Mouse (Mus musculus): ENCODE results near the gene Abcc8. TPM values are rescaled to one million over a fixed set of nuclear protein-coding genes. Genes with fewer than 3 reads are reported as not detected.

Abcc8 gene
- total RNA-seq, 2 experiments from 2014 or later: not detected

GRCm38 (mm10) chr7:46076844-46077243 lies 103.0 kb downstream of the Abcc8 start:
- peak; percentile 66; the same call in 1 of the 2 replicates for ATAC-seq (replicated peaks; ENCODE audit: low FRiP score, poor library complexity, severe bottlenecking)

- ATAC-seq (replicated peaks; ENCODE audit: low FRiP score, poor library complexity, severe bottlenecking): no peak
Observed at GRCm38 (mm10) chr7:46068831-46069230, 111.0 kb downstream of the Abcc8 start.

- ATAC-seq (replicated peaks; ENCODE audit: low FRiP score, poor library complexity, severe bottlenecking): no peak
Observed at GRCm38 (mm10) chr7:46063296-46063695, 116.5 kb downstream of the Abcc8 start.

- no peak for ATAC-seq (replicated peaks; ENCODE audit: low FRiP score, poor library complexity, severe bottlenecking)
Observed at GRCm38 (mm10) chr7:46061614-46062013, 118.2 kb downstream of the Abcc8 start.

GRCm38 (mm10) chr7:46060688-46061087 lies 119.1 kb downstream of the Abcc8 start:
- ATAC-seq (replicated peaks; ENCODE audit: low FRiP score, poor library complexity, severe bottlenecking): no peak

- ATAC-seq (replicated peaks; ENCODE audit: low FRiP score, poor library complexity, severe bottlenecking): no peak
Observed at GRCm38 (mm10) chr7:46058882-46059281, 121.0 kb downstream of the Abcc8 start.

Other genes starting within 250 kb of the Abcc8 start
- gene Abcc6, start 149.7 kb downstream of the Abcc8 start, total RNA-seq (2015; ENCODE audit: low replicate concordance): not detected in 2 replicates
- not detected in 2 replicates for gene Abcc6, start 149.7 kb downstream of the Abcc8 start, total RNA-seq (2017; ENCODE audit: low replicate concordance)
- gene Nomo1, start 146.3 kb downstream of the Abcc8 start, total RNA-seq (2015; ENCODE audit: low replicate concordance): 5.4 and 9.2 TPM in 2 replicates
- gene Nomo1, start 146.3 kb downstream of the Abcc8 start, total RNA-seq (2017; ENCODE audit: low replicate concordance): 6.1 and 8.5 TPM in 2 replicates
- gene Kcnj11, start 79.3 kb downstream of the Abcc8 start, total RNA-seq (2015; ENCODE audit: low replicate concordance): not detected in 2 replicates
- not detected in 2 replicates for gene Kcnj11, start 79.3 kb downstream of the Abcc8 start, total RNA-seq (2017; ENCODE audit: low replicate concordance)
- gene Ush1c, start 58.5 kb upstream of the Abcc8 start, total RNA-seq (2015; ENCODE audit: low replicate concordance): not detected in 2 replicates
- gene Ush1c, start 58.5 kb upstream of the Abcc8 start, total RNA-seq (2017; ENCODE audit: low replicate concordance): not detected in 2 replicates
- gene Otog, start 61.0 kb upstream of the Abcc8 start, total RNA-seq (2015; ENCODE audit: low replicate concordance): not detected in 2 replicates
- not detected in 2 replicates for gene Otog, start 61.0 kb upstream of the Abcc8 start, total RNA-seq (2017; ENCODE audit: low replicate concordance)
- gene Myod1, start 196.4 kb upstream of the Abcc8 start, total RNA-seq (2015; ENCODE audit: low replicate concordance): not detected in 2 replicates
- gene Myod1, start 196.4 kb upstream of the Abcc8 start, total RNA-seq (2017; ENCODE audit: low replicate concordance): not detected in 2 replicates
- not detected in 2 replicates for gene Kcnc1, start 216.5 kb upstream of the Abcc8 start, total RNA-seq (2015; ENCODE audit: low replicate concordance)
- gene Kcnc1, start 216.5 kb upstream of the Abcc8 start, total RNA-seq (2017; ENCODE audit: low replicate concordance): not detected in 2 replicates